Mouse (Mus musculus) layer of hippocampus, adult 11-12 months (tissue): ENCODE measurements around the gene Derl3.

Experiments used
- DNase-seq: peaks from one replicate; pipeline ENCODE4 v3.0.0; 2022; ENCODE audit warnings: low spot score

Derl3 gene

GRCm38 (mm10) chr10:75913013-75913589 lies 19.9 kb downstream of the Derl3 start:
- no peak for DNase-seq

- no peak for DNase-seq
Observed at GRCm38 (mm10) chr10:75915557-75915956, 22.3 kb downstream of the Derl3 start.

- DNase-seq, result no peak
Observed at GRCm38 (mm10) chr10:75916840-75917239, 23.6 kb downstream of the Derl3 start.

- no peak for DNase-seq
Observed at GRCm38 (mm10) chr10:75919026-75919425, 25.8 kb downstream of the Derl3 start.

- peak; percentile 95 for DNase-seq
Observed at GRCm38 (mm10) chr10:75921026-75921725, 28.0 kb downstream of the Derl3 start, which contains the start of gene Smarcb1. TSS of gene Smarcb1 (minus strand) at chr10:75921617.

- peak; percentile 31 for DNase-seq
Observed at GRCm38 (mm10) chr10:75921726-75922560, 28.7 kb downstream of the Derl3 start.

GRCm38 (mm10) chr10:75924324-75924723 lies 31.1 kb downstream of the Derl3 start:
- no peak for DNase-seq

GRCm38 (mm10) chr10:75926396-75926795 lies 33.2 kb downstream of the Derl3 start:
- DNase-seq, result no peak

- DNase-seq, result no peak
Observed at GRCm38 (mm10) chr10:75930304-75930703, 37.1 kb downstream of the Derl3 start.

GRCm38 (mm10) chr10:75931311-75931710 lies 38.1 kb downstream of the Derl3 start:
- no peak for DNase-seq

GRCm38 (mm10) chr10:75932081-75932678 lies 39.0 kb downstream of the Derl3 start:
- no peak for DNase-seq

GRCm38 (mm10) chr10:75932891-75933290 lies 39.7 kb downstream of the Derl3 start, which contains the start of gene Chchd10:
TSS of gene Chchd10 (plus strand) at chr10:75933130.
- DNase-seq, result no peak

- no peak for DNase-seq
Observed at GRCm38 (mm10) chr10:75934991-75935390, 41.8 kb downstream of the Derl3 start.

GRCm38 (mm10) chr10:75935680-75936541 lies 42.7 kb downstream of the Derl3 start, which contains the start of gene Mmp11:
TSS of gene Mmp11 (minus strand) at chr10:75936496.
- DNase-seq, result peak; percentile 71

GRCm38 (mm10) chr10:75936909-75937667 lies 43.9 kb downstream of the Derl3 start:
- DNase-seq, result no peak

GRCm38 (mm10) chr10:75937851-75938643 lies 44.8 kb downstream of the Derl3 start:
- no peak for DNase-seq

- no peak for DNase-seq
Observed at GRCm38 (mm10) chr10:75939481-75940234, 46.4 kb downstream of the Derl3 start.

GRCm38 (mm10) chr10:75940520-75940919 lies 47.3 kb downstream of the Derl3 start, which contains the start of gene Gm867:
TSS of gene Gm867 (minus strand) at chr10:75940672.
- DNase-seq, result no peak
